Mouse (Mus musculus) liver, embryonic 12.5 days (tissue): ENCODE data around the gene Plekhg2. TPM values are rescaled to one million over a fixed set of nuclear protein-coding genes. Genes with fewer than 3 reads are reported as not detected.

Experiments used
- ATAC-seq: fragments of 200-750 bp; cut with Nextera tagmentation; 2 replicates; pipeline ENCODE4 v1.8.0; 2017; ENCODE audit warnings: moderate number of reproducible peaks, mild to moderate bottlenecking, moderate library complexity
- H3K27ac ChIP-seq: fragments of 300-500 bp; sonication (generic); 2 replicates; pipeline ENCODE4 v1.5.1; 2016; ENCODE audit warnings: mild to moderate bottlenecking
- H3K27me3 ChIP-seq: fragments of 300-500 bp; sonication (generic); replicated peaks from 2 replicates; pipeline ENCODE4 v1.6.1; 2016; ENCODE audit warnings: mild to moderate bottlenecking, moderate library complexity
- H3K36me3 ChIP-seq: fragments of 300-500 bp; sonication (generic); 2 replicates; pipeline ENCODE4 v1.6.1; 2016; ENCODE audit warnings: mild to moderate bottlenecking, moderate library complexity
- H3K4me1 ChIP-seq: fragments of 300-500 bp; sonication (generic); 2 replicates; pipeline ENCODE4 v1.6.1; 2016
- H3K4me2 ChIP-seq: fragments of 300-500 bp; sonication (generic); 2 replicates; pipeline ENCODE4 v1.6.1; 2016; ENCODE audit warnings: mild to moderate bottlenecking, moderate library complexity
- H3K4me3 ChIP-seq: fragments of 300-500 bp; sonication (generic); 2 replicates; pipeline ENCODE4 v1.5.1; 2016; ENCODE audit warnings: mild to moderate bottlenecking, moderate library complexity
- H3K9ac ChIP-seq: fragments of 300-500 bp; sonication (generic); 2 replicates; pipeline ENCODE4 v1.6.1; 2016; ENCODE audit warnings: mild to moderate bottlenecking, moderate library complexity
- H3K9me3 ChIP-seq: fragments of 300-500 bp; sonication (generic); replicated peaks from 2 replicates; pipeline ENCODE4 v1.6.1; 2016; ENCODE audit warnings: mild to moderate bottlenecking, moderate library complexity
- WGBS: fragments of 180-500 bp; shearing (Covaris S2); methylation state at CpG from one replicate; pipeline ENCODE4 v1.1.7; 2016; ENCODE audit not compliant: insufficient replicate concordance; 5-methylcytosine and 5-hydroxymethylcytosine counted together
- polyA plus RNA-seq: library from polyadenylated mRNA; unstranded; fragments of >200 nt; fragmentation: Nextera tagmentation; extraction: Ambion mirVana; gene quantifications from 2 replicates; pipeline ENCODE4 v1.2.1, GENCODE M21; 2016

Gene Plekhg2
- polyA plus RNA-seq, 1 experiment from 2014 or later: 13.7 TPM

DNA sequence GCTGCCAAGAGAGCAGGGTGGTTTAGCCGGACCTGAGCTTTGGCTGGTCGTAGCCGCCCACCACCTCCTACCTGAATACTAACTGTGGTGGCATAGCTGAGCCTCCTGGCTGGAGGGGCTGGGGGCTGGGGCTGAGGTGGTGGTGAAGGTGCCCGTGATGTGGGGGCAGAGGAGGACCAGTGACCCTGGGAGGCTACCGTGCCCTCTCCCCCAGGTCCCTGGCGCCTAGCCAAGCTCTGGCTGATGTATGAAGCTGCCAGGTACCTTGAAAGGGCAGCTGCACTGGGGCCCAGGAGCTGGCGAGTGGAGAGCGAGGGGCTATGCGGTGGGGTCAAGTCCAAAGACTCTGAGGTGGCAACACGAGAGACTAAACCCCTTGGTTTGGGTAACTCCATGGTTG is 12.5 kb downstream of the Plekhg2 start:
- WGBS: 87% methylated on average over 10 of the region's 10 CpGs
- Histone ChIP-seq H3K36me3 (peaks cover 54% of the 10 kb centered on the region), H3K27ac (no peak overlapping the region), H3K9ac (no peak overlapping the region), H3K27me3 (no peaks in the 10 kb centered on the region), H3K4me2 (no peak overlapping the region), H3K4me3 (no peak overlapping the region), H3K4me1 (peaks cover 29% of the 10 kb centered on the region), H3K9me3 (no peaks in the 10 kb centered on the region)
- no peak for ATAC-seq

DNA sequence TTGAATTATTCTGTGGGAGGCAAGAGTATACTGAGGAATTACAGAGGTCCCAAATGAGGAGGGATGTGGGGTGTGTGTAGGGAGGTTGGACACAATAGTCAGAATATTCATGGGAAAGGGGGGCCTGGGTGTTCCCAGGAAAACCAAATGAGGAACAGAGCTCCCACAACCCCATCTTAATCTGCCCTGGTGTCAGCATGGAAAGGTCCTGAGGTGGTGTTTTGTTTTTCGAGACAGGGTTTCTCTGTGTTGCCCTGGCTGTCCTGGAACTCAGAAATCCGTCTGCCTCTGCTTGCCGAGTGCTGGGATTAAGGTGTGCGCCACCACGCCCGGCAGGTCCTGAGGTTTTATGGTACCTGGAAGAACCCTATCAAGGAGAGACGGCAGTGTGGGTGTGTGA is 14.0 kb downstream of the Plekhg2 start:
- no peaks in the 10 kb centered on the region for H3K9me3 ChIP-seq
- no peak overlapping the region for H3K4me3 ChIP-seq
- H3K4me1 ChIP-seq: peaks cover 36% of the 10 kb centered on the region
- H3K27ac ChIP-seq: peak overlapping the region; percentile 70
- no peak overlapping the region for H3K4me2 ChIP-seq
- no peak for ATAC-seq
- no peak overlapping the region for H3K9ac ChIP-seq
- 52% methylated on average over 7 of the region's 7 CpGs for WGBS
- H3K36me3 ChIP-seq: peaks cover 56% of the 10 kb centered on the region
- H3K27me3 ChIP-seq: no peaks in the 10 kb centered on the region

DNA sequence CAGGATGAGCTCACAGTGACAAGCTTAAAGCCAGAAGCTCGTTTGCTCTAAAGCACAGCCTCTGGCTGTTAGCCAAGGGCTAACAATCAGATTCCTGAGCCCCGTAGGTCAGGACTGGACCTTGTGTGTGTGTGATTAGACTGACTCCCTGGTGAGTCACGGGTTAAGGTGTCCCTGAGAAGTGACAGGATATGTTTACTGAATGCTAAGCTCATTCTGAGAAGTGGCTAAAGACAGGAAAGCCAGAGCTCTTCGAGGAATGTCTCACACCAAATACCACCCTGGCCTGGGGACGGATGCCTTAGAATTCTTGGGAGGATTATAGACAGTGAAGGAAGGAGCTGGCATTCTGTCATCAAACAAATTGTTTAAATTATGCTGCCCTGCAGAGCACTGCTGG is 14.4 kb downstream of the Plekhg2 start:
- Histone ChIP-seq H3K9me3 (no peaks in the 10 kb centered on the region), H3K27ac (peak overlapping the region; percentile 70), H3K9ac (no peak overlapping the region), H3K4me1 (peaks cover 41% of the 10 kb centered on the region), H3K4me3 (no peak overlapping the region), H3K36me3 (peaks cover 61% of the 10 kb centered on the region), H3K27me3 (no peaks in the 10 kb centered on the region), H3K4me2 (peak overlapping the region; percentile 4; the same call in 1 of the 2 replicates)
- peak; percentile 36; the same call in 1 of the 2 replicates for ATAC-seq
- WGBS: 11% methylated on average over 5 of the region's 5 CpGs

DNA sequence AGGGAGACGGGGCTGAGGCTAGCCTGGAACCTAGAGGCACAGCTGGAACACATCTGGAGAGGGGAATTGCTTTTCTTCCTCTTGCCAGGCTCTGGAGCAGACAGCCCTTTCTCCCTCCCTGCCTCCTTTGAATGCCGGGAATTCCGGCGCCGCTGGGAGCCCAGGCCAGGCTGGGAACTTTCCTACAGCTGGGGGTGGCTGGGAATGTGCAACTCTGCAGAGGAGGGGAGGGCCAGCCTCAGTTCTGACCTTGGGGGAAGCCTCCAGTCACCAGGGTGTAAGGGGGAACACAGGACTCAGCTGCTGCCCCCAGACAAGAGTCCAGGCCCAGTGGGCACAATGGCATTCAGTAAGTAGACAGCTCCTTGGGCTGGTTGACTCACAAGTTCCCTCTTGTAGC is 15.4 kb downstream of the Plekhg2 start:
- Histone ChIP-seq H3K36me3 (peaks cover 61% of the 10 kb centered on the region), H3K9me3 (no peaks in the 10 kb centered on the region), H3K4me2 (peak overlapping the region; percentile 1; the same call in 1 of the 2 replicates), H3K4me1 (peaks cover 46% of the 10 kb centered on the region), H3K4me3 (no peak overlapping the region), H3K9ac (peak overlapping the region; percentile 14; the same call in 1 of the 2 replicates), H3K27me3 (no peaks in the 10 kb centered on the region), H3K27ac (peak overlapping the region; percentile 70)
- peak; percentile 16; the same call in 1 of the 2 replicates for ATAC-seq
- 14% methylated on average over 5 of the region's 5 CpGs for WGBS

DNA sequence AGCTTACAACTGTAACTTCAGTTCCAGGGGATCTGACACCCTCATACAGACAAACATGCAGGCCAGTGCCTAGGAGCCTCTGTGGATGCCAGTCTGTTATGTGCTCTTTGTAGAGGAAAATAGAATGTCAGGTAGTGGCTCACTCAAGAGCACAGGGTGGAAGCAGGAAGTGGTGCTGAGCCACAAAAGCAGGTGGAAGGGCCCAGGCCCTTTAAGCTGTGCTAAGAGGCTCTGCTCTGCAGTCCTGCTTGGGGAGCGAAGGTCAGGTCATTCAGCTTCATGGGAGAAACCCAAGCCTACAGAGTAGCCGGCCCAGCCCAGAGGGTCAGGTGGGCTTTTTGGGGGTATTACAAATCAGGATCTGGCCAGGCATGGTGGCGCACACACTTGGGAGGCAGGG is 17.2 kb downstream of the Plekhg2 start:
- Histone ChIP-seq H3K9me3 (no peaks in the 10 kb centered on the region), H3K36me3 (peaks cover 50% of the 10 kb centered on the region), H3K9ac (no peak overlapping the region), H3K4me2 (no peak overlapping the region), H3K4me1 (peaks cover 54% of the 10 kb centered on the region), H3K27ac (peak overlapping the region; percentile 16; the same call in 1 of the 2 replicates), H3K27me3 (no peaks in the 10 kb centered on the region), H3K4me3 (no peak overlapping the region)
- ATAC-seq: no peak
- WGBS: 81% methylated on average over 3 of the region's 3 CpGs

DNA sequence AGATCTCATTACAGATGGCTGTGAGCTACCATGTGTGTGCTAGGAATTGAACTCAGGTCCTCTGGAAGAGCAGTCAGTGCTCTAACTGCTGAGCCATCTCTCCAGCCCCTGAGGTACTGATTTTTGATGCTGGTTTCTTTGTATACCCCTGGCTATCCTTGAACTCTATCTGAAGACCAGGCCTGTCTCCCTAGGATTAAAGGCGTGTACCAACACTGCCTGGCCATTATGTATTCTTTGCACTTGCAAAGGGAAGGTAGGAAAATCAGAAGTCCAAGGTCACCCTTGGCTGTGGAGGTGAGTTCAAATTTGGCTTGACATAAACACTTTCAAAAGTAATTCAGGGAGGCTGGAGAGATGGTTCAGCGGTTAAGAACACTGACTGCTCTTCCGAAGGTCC is 17.8 kb downstream of the Plekhg2 start:
- H3K9me3 ChIP-seq: no peaks in the 10 kb centered on the region
- no peak overlapping the region for H3K4me3 ChIP-seq
- no peak overlapping the region for H3K4me2 ChIP-seq
- no peak for ATAC-seq
- 92% methylated on average over 3 of the region's 3 CpGs for WGBS
- H3K27me3 ChIP-seq: no peaks in the 10 kb centered on the region
- H3K9ac ChIP-seq: no peak overlapping the region
- H3K36me3 ChIP-seq: peaks cover 44% of the 10 kb centered on the region
- peaks cover 60% of the 10 kb centered on the region for H3K4me1 ChIP-seq
- 0 out of 2 replicates have a peak overlapping the region, but pooled peaks have one; percentile 57 for H3K27ac ChIP-seq

DNA sequence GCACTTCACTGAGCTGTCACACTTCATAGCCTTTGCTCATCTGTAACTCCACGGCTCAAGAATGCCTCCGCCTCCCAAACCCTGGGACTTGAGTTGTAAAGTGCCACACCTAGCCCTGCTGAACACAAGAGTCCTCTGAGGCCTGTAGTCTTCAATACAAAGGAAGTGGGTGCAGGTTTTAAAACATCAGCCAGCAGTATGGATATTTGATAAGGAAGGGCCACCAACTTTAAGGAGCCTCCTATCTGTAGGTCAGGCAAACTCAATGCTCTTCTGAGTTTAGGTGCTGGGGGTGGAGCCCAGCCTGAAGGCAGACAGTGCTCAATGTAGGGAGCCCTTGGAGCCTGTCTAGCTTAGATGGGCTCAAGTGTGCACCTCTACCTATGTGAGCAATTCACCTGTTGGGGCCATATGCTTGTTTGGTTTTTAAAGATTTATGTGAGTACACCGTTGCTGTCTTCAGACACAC is 18.3 kb downstream of the Plekhg2 start:
- ATAC-seq: no peak
- Histone ChIP-seq H3K36me3 (peaks cover 40% of the 10 kb centered on the region), H3K4me1 (peaks cover 63% of the 10 kb centered on the region), H3K4me3 (no peak overlapping the region), H3K9me3 (no peaks in the 10 kb centered on the region), H3K27ac (peak overlapping the region; percentile 57), H3K27me3 (no peaks in the 10 kb centered on the region), H3K9ac (no peak overlapping the region), H3K4me2 (no peak overlapping the region)
- WGBS: 77% methylated on average over 3 of the region's 3 CpGs

DNA sequence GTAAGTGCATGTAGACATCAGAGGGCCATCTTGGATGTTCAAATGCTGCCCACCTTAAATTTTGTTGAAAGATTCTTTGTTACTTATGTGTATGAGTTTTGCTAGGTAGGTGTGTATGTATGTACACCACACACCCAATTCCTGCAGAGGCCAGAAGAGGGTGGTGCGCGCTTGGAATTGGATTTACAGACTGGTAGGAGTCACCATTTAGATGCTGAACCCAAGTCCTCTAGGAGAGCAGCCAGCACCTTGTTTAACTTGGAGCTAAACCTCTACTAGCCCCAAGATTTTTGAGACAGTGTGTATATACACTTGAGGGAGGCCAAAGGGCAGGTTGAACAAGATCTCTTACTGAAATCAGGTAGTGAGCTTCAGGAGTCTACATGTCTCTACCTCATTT is 19.1 kb downstream of the Plekhg2 start:
- Histone ChIP-seq H3K4me3 (no peak overlapping the region), H3K4me2 (peak overlapping the region; percentile 13; the same call in 1 of the 2 replicates), H3K27ac (peak overlapping the region; percentile 50; the same call in 1 of the 2 replicates), H3K9me3 (no peaks in the 10 kb centered on the region), H3K36me3 (peaks cover 40% of the 10 kb centered on the region), H3K4me1 (peaks cover 62% of the 10 kb centered on the region), H3K9ac (no peak overlapping the region), H3K27me3 (no peaks in the 10 kb centered on the region)
- WGBS: 93% methylated on average over 2 of the region's 2 CpGs
- ATAC-seq: no peak

DNA sequence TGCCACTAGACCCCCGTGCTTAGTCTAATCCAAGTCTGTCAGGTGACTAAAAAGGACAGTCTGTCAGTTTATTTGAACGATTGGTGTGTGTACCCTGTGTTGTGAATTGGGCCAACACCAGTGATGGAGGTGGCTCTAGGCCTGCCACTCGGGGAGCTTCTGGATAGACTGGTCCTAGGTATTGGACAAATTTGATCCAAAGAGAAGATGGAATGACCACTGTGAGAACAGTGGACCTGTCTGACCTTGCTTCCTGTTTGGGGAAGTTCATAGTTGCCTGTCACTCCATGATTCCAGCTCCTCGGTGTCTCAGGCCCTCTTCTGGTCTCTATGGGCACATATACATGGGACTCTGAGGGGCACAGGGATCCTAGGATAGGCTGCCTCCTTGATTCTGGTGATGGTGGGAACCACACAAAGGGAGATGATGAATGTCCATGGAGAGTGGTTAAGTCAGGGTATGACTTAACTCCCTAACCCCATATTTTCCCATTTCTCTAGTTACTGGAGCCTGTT is 20.7 kb downstream of the Plekhg2 start:
- WGBS: 9% methylated on average over 4 of the region's 4 CpGs
- ATAC-seq: no peak
- H3K4me3 ChIP-seq: peak overlapping the region; percentile 93
- H3K9ac ChIP-seq: peak overlapping the region; percentile 97
- H3K4me1 ChIP-seq: peaks cover 47% of the 10 kb centered on the region
- H3K9me3 ChIP-seq: no peaks in the 10 kb centered on the region
- H3K4me2 ChIP-seq: peak overlapping the region; percentile 76
- peak overlapping the region; percentile 84 for H3K27ac ChIP-seq
- H3K27me3 ChIP-seq: no peaks in the 10 kb centered on the region
- H3K36me3 ChIP-seq: peaks cover 40% of the 10 kb centered on the region

DNA sequence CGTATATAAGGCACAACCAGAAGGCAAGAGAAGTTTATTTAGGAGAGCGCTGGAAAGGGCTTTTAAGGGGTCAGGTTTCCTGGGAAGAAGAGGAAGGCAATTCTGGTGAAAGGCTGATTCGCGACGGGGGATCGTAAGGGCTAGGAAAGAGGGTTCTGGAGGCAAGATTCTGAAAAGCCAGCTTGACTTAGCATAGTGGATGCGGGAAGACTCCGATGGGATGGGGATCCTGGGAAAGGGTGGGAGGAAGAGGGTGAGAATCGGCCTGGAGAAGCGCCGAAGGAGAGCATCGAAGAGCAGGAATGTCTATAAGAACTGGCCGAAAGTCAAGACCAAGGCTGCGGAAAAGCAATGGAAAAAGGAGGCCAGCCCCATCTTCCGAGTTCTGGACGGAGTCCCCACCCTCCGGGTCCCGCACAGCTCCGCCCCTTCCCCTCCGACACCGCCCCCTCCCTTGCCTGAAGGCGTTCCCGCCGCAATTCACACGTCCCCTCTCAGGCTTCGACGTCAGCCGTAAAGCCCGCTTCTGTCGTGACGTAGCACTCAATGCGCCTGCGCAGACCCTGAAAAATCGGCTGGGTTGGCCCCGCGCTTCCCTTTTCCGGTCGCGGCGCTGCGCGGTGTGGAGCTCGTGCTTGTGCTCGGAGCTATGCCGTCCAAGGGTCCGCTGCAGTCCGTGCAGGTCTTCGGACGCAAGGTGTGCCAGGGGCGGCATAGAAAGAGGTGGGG is 22.1 kb downstream of the Plekhg2 start, which contains the start of gene Rps16:
Gene Rps16 (plus strand): TSS at position 498 of the 729 bp plus-strand sequence.
- Histone ChIP-seq H3K4me3 (peak within 1 kb of the TSS; percentile 93), H3K9me3 (no peaks in the 10 kb centered on the region), H3K9ac (peak within 1 kb of the TSS; percentile 97), H3K27me3 (no peaks in the 10 kb centered on the region), H3K36me3 (peaks cover 39% of the 10 kb centered on the region), H3K4me1 (peaks cover 44% of the 10 kb centered on the region), H3K4me2 (peak within 1 kb of the TSS; percentile 76), H3K27ac (peak within 1 kb of the TSS; percentile 84)
- WGBS: under 1% methylated on average over 50 of the region's 50 CpGs
- peak; percentile 92 for ATAC-seq

DNA sequence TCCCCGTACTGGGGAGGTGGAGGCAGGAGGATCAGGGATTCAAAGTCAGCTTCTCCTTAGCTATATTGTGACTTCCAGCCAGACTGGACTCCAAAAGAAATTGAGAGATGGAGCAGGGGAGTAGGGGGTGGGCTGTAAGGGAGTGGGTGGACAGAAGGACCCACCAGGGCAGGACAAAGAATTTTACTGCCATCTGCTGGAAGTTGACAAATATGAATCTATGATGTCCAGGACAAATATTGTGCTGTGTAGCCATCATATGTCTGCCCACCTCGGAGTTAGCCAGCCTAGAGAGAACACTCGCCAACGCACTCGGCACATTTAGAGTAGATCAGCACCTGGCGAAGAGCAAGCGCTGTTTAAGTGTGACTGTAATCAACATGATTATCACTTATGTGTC is 23.8 kb downstream of the Plekhg2 start:
- 77% methylated on average over 7 of the region's 7 CpGs for WGBS
- Histone ChIP-seq H3K4me3 (no peak overlapping the region), H3K36me3 (peaks cover 22% of the 10 kb centered on the region), H3K9me3 (no peaks in the 10 kb centered on the region), H3K27me3 (no peaks in the 10 kb centered on the region), H3K4me2 (no peak overlapping the region), H3K4me1 (peaks cover 43% of the 10 kb centered on the region), H3K27ac (no peak overlapping the region), H3K9ac (no peak overlapping the region)
- ATAC-seq: no peak

DNA sequence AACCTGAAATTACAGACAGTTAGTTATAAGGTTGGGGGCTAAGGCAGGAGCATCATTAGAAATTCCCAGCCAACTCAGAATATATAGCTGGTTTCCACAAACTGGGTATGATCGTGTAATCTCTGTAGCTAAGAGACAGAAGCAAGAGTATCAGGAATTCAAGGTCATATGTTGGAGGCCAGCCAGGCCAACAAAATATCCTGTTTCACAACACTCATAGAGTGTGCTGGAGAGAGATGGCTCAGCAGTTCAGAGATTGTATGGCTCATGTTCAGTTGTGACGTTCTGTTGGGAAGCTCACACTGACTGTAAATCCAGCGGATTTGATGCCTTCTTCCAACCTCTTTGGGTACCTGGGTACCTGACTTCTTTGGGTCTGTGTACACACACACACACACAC is 24.7 kb downstream of the Plekhg2 start:
- Histone ChIP-seq H3K4me1 (peaks cover 35% of the 10 kb centered on the region), H3K9ac (no peak overlapping the region), H3K36me3 (peaks cover 14% of the 10 kb centered on the region), H3K27ac (no peak overlapping the region), H3K9me3 (no peaks in the 10 kb centered on the region), H3K27me3 (no peaks in the 10 kb centered on the region), H3K4me3 (no peak overlapping the region), H3K4me2 (no peak overlapping the region)
- 65% methylated on average over 3 of the region's 3 CpGs for WGBS
- no peak for ATAC-seq
